Mouse (Mus musculus): ENCODE measurements around the gene Stk40.

Gene Stk40

DNA sequence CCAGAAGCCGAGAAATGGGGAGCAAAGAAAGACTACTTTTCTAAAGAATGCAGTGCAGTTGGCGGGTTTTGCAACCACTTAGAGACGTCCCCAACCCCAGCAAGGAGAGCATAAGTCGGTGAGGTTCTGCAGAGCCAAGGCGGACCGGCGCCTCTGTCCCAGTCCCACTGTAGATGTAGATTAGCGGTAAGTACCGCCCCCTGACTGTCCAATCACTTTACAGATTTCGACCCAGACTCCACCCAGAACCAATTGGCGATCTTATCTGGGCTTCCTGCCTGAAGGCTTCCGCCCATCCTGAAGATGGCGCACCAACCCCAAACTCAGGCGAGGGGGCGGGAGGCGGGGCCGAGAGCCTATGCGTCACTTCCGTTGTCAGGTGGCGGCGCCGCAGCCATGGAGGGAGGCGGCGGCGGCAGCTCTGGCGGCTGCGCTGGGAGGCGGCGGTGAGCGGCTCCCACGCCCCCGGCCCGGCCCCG, at the start of gene Stk40:
Stk40 (plus strand) TSS at position 368 of the 479 bp plus-strand sequence.
- peak; percentile 100 for DNase-seq

- DNase-seq, result no peak
These were observed 46.3 kb upstream of the Stk40 start for GRCm38 (mm10) chr4:126057207-126058133.

- DNase-seq, result peak; percentile 100
These were observed 45.4 kb upstream of the Stk40 start, which contains the start of gene Oscp1 for GRCm38 (mm10) chr4:126058134-126058996. Oscp1 (plus strand) TSS chr4:126058565.

GRCm38 (mm10) chr4:126058997-126059362, 44.8 kb upstream of the Stk40 start:
- no peak for DNase-seq

DNA sequence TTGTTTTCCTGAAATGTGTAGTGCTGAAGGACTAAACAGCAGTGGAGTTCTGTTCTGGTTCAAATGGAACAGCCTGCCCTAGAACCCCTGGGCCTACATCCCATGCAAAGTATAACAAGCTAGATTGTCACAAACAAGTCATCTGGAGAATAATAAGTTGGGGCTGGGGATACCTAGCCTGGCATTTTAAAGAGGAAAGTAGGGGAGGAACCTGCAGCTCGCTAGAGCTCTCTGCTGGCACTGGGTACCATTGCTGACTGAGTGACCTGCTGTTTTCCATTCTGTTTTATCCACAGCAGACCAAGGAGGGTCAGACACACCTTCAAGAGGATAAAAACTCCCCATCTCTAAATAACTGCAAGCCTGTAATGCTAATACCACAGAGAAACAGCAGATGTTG, 40.9 kb upstream of the Stk40 start:
- DNase-seq, result no peak

GRCm38 (mm10) chr4:126065241-126065640, 38.5 kb upstream of the Stk40 start:
- no peak for DNase-seq

DNA sequence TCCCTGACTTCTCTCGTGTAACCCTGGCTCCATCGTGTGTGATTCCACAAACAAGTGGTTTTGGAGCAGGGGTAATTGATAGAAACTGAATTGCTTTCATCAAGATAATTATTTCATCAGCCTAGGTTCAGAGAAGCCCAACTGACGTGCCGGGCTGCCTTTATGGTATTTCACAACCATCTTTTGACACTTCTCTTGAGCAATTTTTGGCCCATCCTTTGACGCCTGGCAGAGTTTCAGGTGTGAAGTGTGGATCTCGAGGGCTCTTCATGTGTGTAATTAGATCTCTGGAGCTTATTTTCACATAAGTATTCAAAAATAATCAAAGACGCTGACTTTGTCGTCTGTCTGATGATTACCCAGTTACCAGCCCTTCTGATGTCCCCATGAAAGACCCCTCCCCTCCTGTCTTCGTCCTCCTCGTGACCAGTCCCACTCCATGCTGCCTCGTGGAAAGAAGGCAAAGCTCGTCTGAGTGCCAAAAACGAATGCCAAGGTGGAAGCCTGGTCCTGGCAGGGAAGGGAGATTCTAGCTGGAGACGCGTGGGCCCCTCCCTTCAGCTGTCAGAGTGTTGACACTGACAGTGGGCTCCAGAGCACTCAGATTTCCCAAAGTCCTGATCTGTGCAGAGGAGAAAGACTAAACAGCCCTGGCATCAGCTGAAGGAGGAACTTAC, 36.2 kb upstream of the Stk40 start:
- peak; percentile 93 for DNase-seq

DNA sequence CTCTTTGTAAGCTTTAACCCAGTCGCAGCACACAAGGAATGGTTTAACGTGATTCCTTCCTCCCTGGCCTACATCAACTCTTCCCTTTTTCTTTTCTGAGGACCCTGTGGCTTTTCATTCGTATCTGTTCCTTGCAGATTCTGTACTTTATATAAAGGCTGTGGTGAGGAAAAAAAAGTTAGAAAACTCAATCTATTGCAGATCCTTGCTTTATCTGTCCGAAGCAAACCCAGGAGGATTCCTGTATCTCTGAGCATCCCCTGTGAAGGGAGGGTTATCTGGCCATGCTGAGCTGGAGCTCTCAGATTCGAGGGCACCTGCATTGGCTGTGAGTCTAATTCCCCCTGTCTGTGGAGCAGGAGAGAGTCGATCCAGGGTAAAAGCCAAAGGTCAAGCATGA, 34.9 kb upstream of the Stk40 start:
- DNase-seq, result no peak

GRCm38 (mm10) chr4:126077833-126078232, 25.9 kb upstream of the Stk40 start:
- DNase-seq, result no peak

DNA sequence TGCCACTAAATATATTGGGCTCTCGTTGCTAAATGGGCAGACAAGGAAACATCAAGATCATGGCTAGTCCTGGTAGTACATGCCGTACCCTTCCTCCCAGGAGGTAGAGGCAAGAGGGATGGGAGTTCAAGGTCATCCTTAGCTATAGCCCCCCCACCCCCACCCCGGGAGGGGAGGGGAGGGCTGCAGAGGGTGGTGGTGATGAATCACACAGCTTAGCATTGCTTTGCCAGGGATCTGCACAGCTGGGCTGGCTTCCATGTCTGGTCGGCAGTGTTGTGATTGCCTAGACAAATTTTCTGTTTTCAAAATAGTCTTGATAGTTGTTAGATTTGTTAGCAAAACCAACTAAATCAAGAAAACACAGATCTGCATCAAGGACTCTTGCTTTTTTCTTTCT, 24.5 kb upstream of the Stk40 start:
- DNase-seq, result no peak

GRCm38 (mm10) chr4:126081601-126082000, 22.2 kb upstream of the Stk40 start:
- DNase-seq, result no peak

GRCm38 (mm10) chr4:126083021-126083420, 20.7 kb upstream of the Stk40 start:
- no peak for DNase-seq

- DNase-seq, result no peak
These were observed 19.4 kb upstream of the Stk40 start for GRCm38 (mm10) chr4:126084382-126084781.

- DNase-seq, result peak; percentile 99
These were observed 17.7 kb upstream of the Stk40 start for GRCm38 (mm10) chr4:126085996-126086576.

DNA sequence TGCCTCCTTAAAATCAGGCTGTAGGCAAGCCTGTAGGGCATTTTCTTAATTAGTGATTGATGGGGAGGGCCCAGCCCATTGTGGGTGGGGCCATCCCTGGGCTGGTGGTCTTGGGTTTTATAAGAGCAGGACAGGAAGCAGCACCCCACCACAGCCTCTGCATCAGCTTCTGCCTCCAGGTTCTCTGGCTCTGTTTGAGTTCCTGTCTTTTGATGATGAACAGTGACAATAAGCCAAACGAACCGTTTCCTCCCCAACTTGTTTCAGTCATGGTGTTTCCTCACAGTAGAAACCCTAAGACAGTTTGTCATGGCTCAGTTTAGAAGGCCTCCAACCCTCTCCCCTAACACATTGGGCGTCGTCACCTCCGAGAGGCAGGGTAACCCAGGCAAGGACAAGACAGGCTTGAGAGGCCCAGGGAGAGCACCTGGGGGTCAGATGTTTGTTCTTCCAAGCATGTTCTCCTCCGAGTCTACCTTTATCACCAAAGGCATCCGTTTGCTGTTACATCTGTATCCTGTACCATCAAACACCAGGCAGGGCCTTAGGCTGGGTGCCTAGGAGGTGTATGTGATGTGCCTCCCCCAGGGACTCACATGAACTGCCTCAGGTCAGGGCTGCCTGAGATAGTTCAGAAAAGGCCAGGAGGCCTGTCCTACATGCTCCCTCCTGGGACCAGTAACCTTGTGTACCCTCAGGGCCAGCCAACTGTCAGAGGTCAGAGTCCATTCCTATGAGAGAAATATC, 13.5 kb upstream of the Stk40 start:
- no peak for DNase-seq

DNA sequence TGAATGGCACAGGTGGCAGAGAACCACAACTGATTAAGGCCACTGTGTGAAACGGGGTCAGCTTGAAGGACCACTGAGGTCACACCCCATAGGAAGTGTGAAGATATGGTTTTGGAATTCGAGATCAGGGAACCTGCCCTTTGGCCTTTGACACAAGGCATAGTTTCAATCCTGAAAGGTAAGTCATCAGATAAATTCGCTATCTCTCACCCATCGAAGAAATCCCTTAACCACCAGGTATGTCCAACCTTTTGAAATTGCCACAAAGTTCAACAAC, 13.0 kb upstream of the Stk40 start:
- no peak for DNase-seq

DNA sequence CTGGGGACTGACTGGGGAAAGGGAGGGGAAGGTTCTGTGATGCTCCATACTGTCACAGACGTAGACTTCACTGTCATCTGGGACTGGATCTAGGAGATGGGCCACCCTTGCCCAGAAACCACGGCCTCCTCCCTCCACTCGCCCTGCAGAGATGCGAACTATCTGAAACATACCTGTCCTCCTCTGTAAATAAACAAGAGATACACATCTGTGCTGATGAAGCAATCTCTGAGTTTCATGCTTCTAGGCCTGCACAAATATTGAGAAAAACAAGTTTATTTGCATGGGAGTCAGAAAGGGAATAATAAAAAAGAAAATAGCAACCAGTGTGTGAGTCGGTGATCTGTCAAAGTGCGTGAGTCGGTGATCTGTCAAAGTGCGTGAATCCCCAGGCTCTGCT, 11.9 kb upstream of the Stk40 start:
- DNase-seq, result no peak

GRCm38 (mm10) chr4:126095622-126096430, 7.9 kb upstream of the Stk40 start:
- DNase-seq, result peak; percentile 81

- peak; percentile 100 for DNase-seq
These were observed 7.2 kb upstream of the Stk40 start, which contains the start of gene Lsm10 for GRCm38 (mm10) chr4:126096464-126097111. Lsm10 (plus strand) TSS chr4:126096623.

GRCm38 (mm10) chr4:126097711-126098253, 6.0 kb upstream of the Stk40 start:
- DNase-seq, result peak; percentile 91

Data from heart, adult 11 months (tissue).